Mouse (Mus musculus) liver, embryonic 15.5 days (tissue): ENCODE measurements at regions not wholly inside any gene's neighbourhood (a gene's known extent, or its start where the extent isn't known, plus 50 kb on each side); places are given as distances from the start of the nearest gene placed in this dataset.

ENCODE experiments used
- ATAC-seq: fragments of 200-750 bp; cut with Nextera tagmentation; 2 replicates; pipeline ENCODE4 v1.8.0; 2017; ENCODE audit warnings: moderate number of reproducible peaks, mild to moderate bottlenecking, moderate library complexity; ENCODE audit not compliant: insufficient read depth
- H3K27ac ChIP-seq: fragments of 300-500 bp; sonication (generic); replicated peaks from 2 replicates; pipeline ENCODE4 v1.5.1; 2015; ENCODE audit warnings: mild to moderate bottlenecking, inconsistent platforms
- H3K27me3 ChIP-seq: fragments of 300-500 bp; sonication (generic); 2 replicates; pipeline ENCODE4 v1.6.1; 2015; ENCODE audit warnings: mild to moderate bottlenecking, inconsistent platforms
- H3K36me3 ChIP-seq: fragments of 300-500 bp; sonication (generic); replicated peaks from 2 replicates; pipeline ENCODE4 v1.6.1; 2015; ENCODE audit warnings: moderate library complexity, mild to moderate bottlenecking, inconsistent platforms
- H3K4me1 ChIP-seq: fragments of 300-500 bp; sonication (generic); replicated peaks from 2 replicates; pipeline ENCODE4 v1.6.1; 2015; ENCODE audit warnings: inconsistent platforms
- H3K4me2 ChIP-seq: fragments of 300-500 bp; sonication (generic); 2 replicates; pipeline ENCODE4 v1.6.1; 2015; ENCODE audit warnings: moderate library complexity, mild to moderate bottlenecking, inconsistent platforms
- H3K4me3 ChIP-seq: fragments of 300-500 bp; sonication (generic); replicated peaks from 2 replicates; pipeline ENCODE4 v1.5.1; 2015; ENCODE audit warnings: mild to moderate bottlenecking, inconsistent platforms
- H3K9ac ChIP-seq: fragments of 300-500 bp; sonication (generic); 2 replicates; pipeline ENCODE4 v1.6.1; 2015; ENCODE audit warnings: moderate library complexity, mild to moderate bottlenecking, inconsistent platforms
- H3K9me3 ChIP-seq: fragments of 300-500 bp; sonication (generic); replicated peaks from 2 replicates; pipeline ENCODE4 v1.6.1; 2016; ENCODE audit warnings: inconsistent platforms
- WGBS: fragments of 180-500 bp; shearing (Covaris S2); methylation state at CpG from one replicate; pipeline ENCODE4 v1.1.7; 2015; ENCODE audit warnings: mixed read lengths; ENCODE audit not compliant: insufficient replicate concordance; 5-methylcytosine and 5-hydroxymethylcytosine counted together

GRCm38 (mm10) chr3:148136791-148137251 lies 853.5 kb downstream of the Adgrl2 start:
- 63% methylated on average over 3 of the region's 3 CpGs for WGBS
- Histone ChIP-seq H3K4me3 (no peak overlapping the region), H3K36me3 (no peaks in the 10 kb centered on the region), H3K27me3 (no peaks in the 10 kb centered on the region), H3K27ac (no peak overlapping the region), H3K4me2 (no peak overlapping the region), H3K9me3 (no peaks in the 10 kb centered on the region), H3K4me1 (no peaks in the 10 kb centered on the region), H3K9ac (no peak overlapping the region)
- ATAC-seq, result no peak

- Histone ChIP-seq H3K9ac (no peak overlapping the region), H3K36me3 (no peaks in the 10 kb centered on the region), H3K4me3 (no peak overlapping the region), H3K27ac (no peak overlapping the region), H3K9me3 (no peaks in the 10 kb centered on the region), H3K27me3 (no peaks in the 10 kb centered on the region), H3K4me1 (no peaks in the 10 kb centered on the region), H3K4me2 (no peak overlapping the region)
- WGBS, result 47% methylated on average over 2 of the region's 2 CpGs
- ATAC-seq, result no peak
Measured at GRCm38 (mm10) chr3:148134646-148135045, 855.7 kb downstream of the Adgrl2 start.

GRCm38 (mm10) chr3:148115576-148115975 lies 874.8 kb downstream of the Adgrl2 start:
- Histone ChIP-seq H3K4me2 (no peak overlapping the region), H3K9ac (no peak overlapping the region), H3K4me1 (no peaks in the 10 kb centered on the region), H3K36me3 (no peaks in the 10 kb centered on the region), H3K4me3 (no peak overlapping the region), H3K27ac (no peak overlapping the region), H3K9me3 (peaks cover 2% of the 10 kb centered on the region; the same call in 1 of the 2 replicates), H3K27me3 (no peaks in the 10 kb centered on the region)
- ATAC-seq, result no peak

- no peaks in the 10 kb centered on the region for H3K4me1 ChIP-seq
- 31% methylated on average over 3 of the region's 3 CpGs for WGBS
Measured at GRCm38 (mm10) chr3:148112204-148112603, 878.2 kb downstream of the Adgrl2 start.

GRCm38 (mm10) chr3:148107031-148107430 lies 883.3 kb downstream of the Adgrl2 start:
- Histone ChIP-seq H3K4me3 (no peak overlapping the region), H3K9ac (no peak overlapping the region), H3K9me3 (no peaks in the 10 kb centered on the region), H3K36me3 (no peaks in the 10 kb centered on the region), H3K27me3 (no peaks in the 10 kb centered on the region), H3K27ac (no peak overlapping the region), H3K4me2 (no peak overlapping the region), H3K4me1 (no peaks in the 10 kb centered on the region)
- ATAC-seq, result no peak
- WGBS, result 54% methylated on average over 1 of the region's 1 CpGs

More at GRCm38 (mm10) chr3:148112204-148112603, 878.2 kb downstream of the Adgrl2 start:
- H3K4me2 ChIP-seq, result no peak overlapping the region
- no peaks in the 10 kb centered on the region for H3K27me3 ChIP-seq
- no peak overlapping the region for H3K9ac ChIP-seq
- no peaks in the 10 kb centered on the region for H3K9me3 ChIP-seq
- ATAC-seq, result no peak
- H3K4me3 ChIP-seq, result no peak overlapping the region
- H3K27ac ChIP-seq, result no peak overlapping the region
- no peaks in the 10 kb centered on the region for H3K36me3 ChIP-seq

- Histone ChIP-seq H3K4me1 (no peaks in the 10 kb centered on the region), H3K4me2 (no peak overlapping the region), H3K4me3 (no peak overlapping the region), H3K27ac (no peak overlapping the region), H3K9me3 (no peaks in the 10 kb centered on the region), H3K27me3 (no peaks in the 10 kb centered on the region), H3K36me3 (no peaks in the 10 kb centered on the region), H3K9ac (no peak overlapping the region)
- WGBS, result 76% methylated on average over 4 of the region's 4 CpGs
- no peak for ATAC-seq
Measured at GRCm38 (mm10) chr3:148093930-148094329, 896.4 kb downstream of the Adgrl2 start.

GRCm38 (mm10) chr3:148075841-148076240 lies 914.5 kb downstream of the Adgrl2 start:
- Histone ChIP-seq H3K36me3 (no peaks in the 10 kb centered on the region), H3K9me3 (no peaks in the 10 kb centered on the region), H3K9ac (no peak overlapping the region), H3K27me3 (no peaks in the 10 kb centered on the region), H3K4me2 (no peak overlapping the region), H3K4me3 (no peak overlapping the region), H3K27ac (no peak overlapping the region), H3K4me1 (no peaks in the 10 kb centered on the region)
- no peak for ATAC-seq
- 59% methylated on average over 2 of the region's 2 CpGs for WGBS

GRCm38 (mm10) chr3:148066701-148067100 lies 923.7 kb downstream of the Adgrl2 start:
- Histone ChIP-seq H3K4me1 (no peaks in the 10 kb centered on the region), H3K4me3 (no peak overlapping the region), H3K9ac (no peak overlapping the region), H3K27me3 (no peaks in the 10 kb centered on the region), H3K27ac (no peak overlapping the region), H3K4me2 (no peak overlapping the region), H3K9me3 (no peaks in the 10 kb centered on the region), H3K36me3 (no peaks in the 10 kb centered on the region)
- 71% methylated on average over 6 of the region's 6 CpGs for WGBS
- no peak for ATAC-seq

- no peaks in the 10 kb centered on the region for H3K4me1 ChIP-seq
- H3K4me2 ChIP-seq, result no peak overlapping the region
- H3K36me3 ChIP-seq, result no peaks in the 10 kb centered on the region
- no peak for ATAC-seq
- H3K4me3 ChIP-seq, result no peak overlapping the region
- 47% methylated on average over 4 of the region's 4 CpGs for WGBS
- no peak overlapping the region for H3K27ac ChIP-seq
- no peak overlapping the region for H3K9ac ChIP-seq
- no peaks in the 10 kb centered on the region for H3K27me3 ChIP-seq
- no peaks in the 10 kb centered on the region for H3K9me3 ChIP-seq
Measured at GRCm38 (mm10) chr3:148056074-148056473, 934.3 kb downstream of the Adgrl2 start.

- 62% methylated on average over 5 of the region's 5 CpGs for WGBS
- no peak overlapping the region for H3K27ac ChIP-seq
- no peaks in the 10 kb centered on the region for H3K36me3 ChIP-seq
- H3K9ac ChIP-seq, result no peak overlapping the region
- no peak for ATAC-seq
- no peaks in the 10 kb centered on the region for H3K27me3 ChIP-seq
- H3K4me3 ChIP-seq, result no peak overlapping the region
- H3K9me3 ChIP-seq, result no peaks in the 10 kb centered on the region
- H3K4me2 ChIP-seq, result no peak overlapping the region
- no peaks in the 10 kb centered on the region for H3K4me1 ChIP-seq
Measured at GRCm38 (mm10) chr3:148052516-148052915, 937.8 kb downstream of the Adgrl2 start.

GRCm38 (mm10) chr3:148048247-148048646 lies 942.1 kb downstream of the Adgrl2 start:
- no peak for ATAC-seq
- WGBS, result 49% methylated on average over 2 of the region's 2 CpGs
- H3K36me3 ChIP-seq, result no peaks in the 10 kb centered on the region

GRCm38 (mm10) chr3:148032532-148032931 lies 957.8 kb downstream of the Adgrl2 start:
- Histone ChIP-seq H3K27me3 (no peaks in the 10 kb centered on the region), H3K4me2 (no peak overlapping the region), H3K4me1 (no peaks in the 10 kb centered on the region), H3K36me3 (no peaks in the 10 kb centered on the region), H3K27ac (no peak overlapping the region), H3K9ac (no peak overlapping the region), H3K9me3 (no peaks in the 10 kb centered on the region), H3K4me3 (no peak overlapping the region)
- ATAC-seq, result no peak
- 67% methylated on average over 6 of the region's 6 CpGs for WGBS

More at GRCm38 (mm10) chr3:148048247-148048646, 942.1 kb downstream of the Adgrl2 start:
- Histone ChIP-seq H3K4me3 (no peak overlapping the region), H3K4me1 (no peaks in the 10 kb centered on the region), H3K27me3 (no peaks in the 10 kb centered on the region), H3K27ac (no peak overlapping the region), H3K4me2 (no peak overlapping the region), H3K9me3 (no peaks in the 10 kb centered on the region), H3K9ac (no peak overlapping the region)
